Mouse (Mus musculus) C3H10T1/2 (cell line): ENCODE data around the gene Kansl1. TPM values are rescaled to one million over a fixed set of nuclear protein-coding genes. Genes with fewer than 3 reads are reported as not detected.

ENCODE experiments used
- polyA plus RNA-seq, 2 experiments: library from polyadenylated mRNA; unstranded; fragments of >200 nt; fragmentation: generic; extraction: Trizol; gene quantifications; one replicate each; pipeline ENCODE4 v1.2.1; 2012; ENCODE audit warnings: missing spikeins in 2 of 2

Gene Kansl1
- 10 to 100 TPM in 1 of 2 experiments, 1 to 10 TPM in 1; 1.5 to 29.0 TPM for polyA plus RNA-seq

GRCm38 (mm10) chr11:104468751-104469268 lies at the start of gene Kansl1:
TSS of gene Kansl1 (minus strand) at chr11:104468861.

Other genes with a start within 250 kb of the Kansl1 start
- under 1 TPM; 0.11 to 0.81 TPM for gene Mapt, start 237.5 kb downstream of the Kansl1 start, polyA plus RNA-seq
- 1 to 10 TPM in 1 of 2 experiments, under 1 TPM in 1; 0.73 to 5.9 TPM for gene Cdc27, start 81.8 kb upstream of the Kansl1 start, polyA plus RNA-seq
- gene Myl4, start 81.8 kb upstream of the Kansl1 start, polyA plus RNA-seq, result 10 to 100 TPM in 1 of 2 experiments, 1 to 10 TPM in 1; 7.4 to 12.1 TPM
- gene Itgb3, start 139.1 kb upstream of the Kansl1 start, polyA plus RNA-seq, result 1 to 10 TPM in 1 of 2 experiments, under 1 TPM in 1; 0.22 to 6.0 TPM
- under 1 TPM in 1 of 2 experiments, not detected in 1; under 0.01 TPM for gene Gm11639, start 216.8 kb upstream of the Kansl1 start, polyA plus RNA-seq